Mouse (Mus musculus): ENCODE data around the gene H2afb3. TPM values are rescaled to one million over a fixed set of nuclear protein-coding genes. Genes with fewer than 3 reads are reported as not detected.

H2afb3 gene
- not detected for polyA plus RNA-seq (2017; shearing (Covaris generic))

DNA sequence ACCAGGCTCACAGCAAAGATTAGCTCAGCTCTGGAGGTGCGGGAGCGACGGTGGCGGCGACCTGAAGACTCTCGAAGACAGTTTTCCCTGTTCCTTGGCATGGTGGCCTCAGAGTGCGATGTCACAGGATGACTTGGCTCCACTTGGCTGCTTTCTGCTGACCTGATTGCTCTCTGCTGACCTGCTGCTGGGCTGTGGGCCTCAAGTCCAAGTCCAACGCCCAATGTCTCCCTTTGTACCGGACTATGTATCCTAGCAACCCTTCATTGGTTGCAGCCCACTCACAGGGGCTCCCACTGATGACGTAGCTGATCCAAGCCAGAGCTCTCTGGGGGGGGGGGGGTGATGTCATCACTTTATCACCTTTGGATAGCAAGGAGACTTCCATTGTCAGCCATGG is at the start of gene H2afb3:
Gene H2afb3 (minus strand): TSS at position 101 of the 400 bp plus-strand sequence.

DNA sequence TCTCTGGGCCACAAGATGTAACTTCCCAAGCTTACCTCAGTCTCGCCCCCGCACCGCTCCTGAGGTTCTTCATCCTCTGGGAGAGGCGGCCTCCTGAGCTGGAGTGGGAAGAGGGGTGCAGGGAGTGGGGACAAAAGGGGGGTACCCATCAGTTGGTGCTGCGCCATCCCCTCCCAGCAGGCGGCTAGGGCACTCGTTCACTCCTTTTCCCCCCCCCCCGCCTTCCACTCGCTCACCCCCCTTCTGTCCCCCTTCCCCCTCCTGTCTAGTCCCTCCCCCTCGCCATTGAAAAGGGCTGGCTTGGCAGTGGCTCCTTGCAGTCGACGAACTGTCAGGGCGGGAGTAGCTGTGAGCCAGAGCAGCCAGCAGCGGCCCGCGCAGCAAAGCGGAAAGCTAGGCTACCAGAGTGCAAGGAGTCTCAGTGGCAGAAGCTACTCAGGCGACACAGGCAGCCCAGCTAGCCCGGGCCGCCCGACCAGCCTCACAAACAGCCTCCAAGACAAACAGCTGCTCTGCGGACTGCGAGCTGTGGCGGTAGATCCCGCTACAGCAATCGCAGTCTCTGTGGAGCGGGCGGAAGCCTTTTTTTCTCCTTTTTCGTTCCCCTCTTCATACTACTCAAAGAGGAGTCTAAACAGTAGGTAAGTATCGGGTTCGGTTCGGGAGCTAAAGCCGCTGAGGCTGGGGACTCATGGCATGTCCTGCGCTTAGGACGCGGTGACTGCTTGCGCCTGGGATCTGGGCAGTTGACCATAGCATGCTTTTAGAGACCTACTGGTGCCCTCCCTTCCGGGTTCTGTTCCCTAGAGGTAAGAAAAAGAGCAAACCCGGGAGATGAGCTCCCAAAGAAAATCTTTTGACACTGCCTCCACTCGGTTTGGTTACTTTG is 22.6 kb downstream of the H2afb3 start, which contains the start of gene Pcdh11x:
Gene Pcdh11x (plus strand): TSS at position 249 of the 889 bp plus-strand sequence.

Other genes starting within 250 kb of the H2afb3 start
- 0.15 TPM for gene Pcdh11x, start 22.8 kb downstream of the H2afb3 start, polyA plus RNA-seq (2017; shearing (Covaris generic))

Measured in effector memory CD4-positive, alpha-beta T cell, adult 5 months (primary cell).